Mouse (Mus musculus): ENCODE measurements around the gene Zranb1. TPM values are rescaled to one million over a fixed set of nuclear protein-coding genes. Genes with fewer than 3 reads are reported as not detected.

Gene Zranb1
- polyA plus RNA-seq, 1 experiment from 2014 or later = 20.3 TPM

DNA sequence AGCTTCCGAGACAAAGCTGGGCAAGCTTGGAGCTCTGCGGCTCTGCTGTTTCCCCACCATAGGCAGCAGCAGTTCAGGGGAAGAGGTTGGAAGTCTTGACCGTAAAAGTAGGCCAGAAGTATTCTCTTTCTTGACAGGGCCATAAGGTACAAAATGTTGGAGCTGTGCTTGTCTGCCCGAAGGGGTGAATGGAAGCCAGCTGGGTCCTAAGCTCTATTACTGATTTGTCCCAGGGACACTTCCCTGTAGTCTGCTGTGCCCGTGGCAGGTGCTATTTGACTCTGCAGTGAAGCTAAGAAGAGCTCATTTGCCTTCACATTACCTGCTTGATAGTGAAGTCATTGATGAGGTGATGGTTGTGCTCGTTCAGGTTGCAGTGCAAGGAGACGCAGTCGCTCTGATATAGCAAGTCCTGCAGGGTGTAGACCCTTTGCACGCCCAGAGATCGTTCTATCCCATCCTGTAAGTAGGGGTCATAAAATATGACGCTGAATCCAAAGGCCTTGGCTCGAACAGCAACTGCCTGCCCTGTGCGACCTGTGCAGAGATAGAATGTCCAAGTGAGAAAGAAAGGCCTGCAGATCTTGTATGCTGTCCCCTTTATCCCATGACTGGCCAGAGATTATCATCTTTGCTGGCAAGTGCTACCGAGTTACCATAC is 60.4 kb downstream of the Zranb1 start:
- no peak overlapping the region for H3K9ac ChIP-seq
- H3K4me1 ChIP-seq (replicated peaks) = peaks cover 5% of the 10 kb centered on the region; the same call in 1 of the 2 replicates
- no peak overlapping the region for H3K27ac ChIP-seq (replicated peaks)
- H3K27me3 ChIP-seq = no peaks in the 10 kb centered on the region
- peaks cover 37% of the 10 kb centered on the region for H3K36me3 ChIP-seq
- no peak overlapping the region for H3K4me3 ChIP-seq
- ATAC-seq (ENCODE audit: low FRiP score, low read depth) = no peak
- H3K9me3 ChIP-seq = no peaks in the 10 kb centered on the region
- H3K4me2 ChIP-seq = no peak overlapping the region
- 93% methylated on average over 14 of the region's 14 CpGs for WGBS

DNA sequence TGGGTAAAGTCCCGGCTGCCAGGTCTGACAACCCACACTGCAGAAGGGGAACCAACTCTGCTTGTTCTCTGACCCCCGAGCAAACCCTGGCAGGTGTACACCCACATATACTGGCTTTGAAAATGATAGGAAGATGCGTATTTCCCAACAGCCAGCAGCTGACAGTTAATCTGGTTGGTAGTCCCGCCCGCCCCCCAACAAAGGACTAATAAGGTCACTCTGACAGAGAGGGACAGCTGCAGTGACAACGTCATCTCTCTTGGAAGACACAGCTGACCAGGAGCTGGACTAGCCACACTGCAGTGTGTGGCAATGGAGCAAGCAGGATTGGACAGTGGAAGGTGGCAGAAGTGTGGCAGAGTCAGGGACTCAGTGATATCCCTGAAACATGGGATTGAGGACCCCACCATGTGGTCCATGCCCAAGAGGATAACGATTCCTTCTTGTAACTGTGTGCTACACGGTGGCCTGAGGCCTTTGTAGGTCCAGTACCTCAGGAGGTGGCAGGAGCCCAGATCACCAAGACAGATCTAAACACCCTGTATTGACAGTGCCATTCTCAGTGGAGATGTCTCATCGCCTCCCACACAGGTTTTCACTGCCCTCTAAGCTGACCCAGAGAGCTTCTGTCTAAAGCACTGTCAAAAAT is 62.1 kb downstream of the Zranb1 start:
- Histone ChIP-seq H3K4me1 (replicated peaks) (peaks cover 5% of the 10 kb centered on the region; the same call in 1 of the 2 replicates), H3K27me3 (no peaks in the 10 kb centered on the region), H3K4me3 (no peak overlapping the region), H3K4me2 (no peak overlapping the region), H3K9me3 (no peaks in the 10 kb centered on the region), H3K27ac (replicated peaks) (no peak overlapping the region), H3K36me3 (peaks cover 31% of the 10 kb centered on the region), H3K9ac (no peak overlapping the region)
- WGBS = 91% methylated on average over 9 of the region's 9 CpGs
- no peak for ATAC-seq (ENCODE audit: low FRiP score, low read depth)

- H3K27me3 ChIP-seq = no peaks in the 10 kb centered on the region
- H3K4me1 ChIP-seq (replicated peaks) = peaks cover 5% of the 10 kb centered on the region; the same call in 1 of the 2 replicates
- peaks cover 32% of the 10 kb centered on the region for H3K36me3 ChIP-seq
- ATAC-seq (ENCODE audit: low FRiP score, low read depth) = no peak
- H3K4me2 ChIP-seq = no peak overlapping the region
- 90% methylated on average over 8 of the region's 8 CpGs for WGBS
- no peak overlapping the region for H3K27ac ChIP-seq (replicated peaks)
- no peak overlapping the region for H3K4me3 ChIP-seq
- no peak overlapping the region for H3K9ac ChIP-seq
- no peaks in the 10 kb centered on the region for H3K9me3 ChIP-seq
Measured at GRCm38 (mm10) chr7:132994120-132994519, 63.2 kb downstream of the Zranb1 start.

- peaks cover 5% of the 10 kb centered on the region; the same call in 1 of the 2 replicates for H3K4me1 ChIP-seq (replicated peaks)
- H3K9ac ChIP-seq = no peak overlapping the region
- H3K4me3 ChIP-seq = no peak overlapping the region
- peaks cover 27% of the 10 kb centered on the region for H3K36me3 ChIP-seq
- no peaks in the 10 kb centered on the region for H3K27me3 ChIP-seq
- no peak overlapping the region for H3K4me2 ChIP-seq
- WGBS = 46% methylated on average over 6 of the region's 6 CpGs
- H3K9me3 ChIP-seq = no peaks in the 10 kb centered on the region
- ATAC-seq (ENCODE audit: low FRiP score, low read depth) = 0 out of 2 replicates have a peak, but pooled peaks have one; percentile 29
- H3K27ac ChIP-seq (replicated peaks) = 0 out of 2 replicates have a peak overlapping the region, but pooled peaks have one; percentile 9
Measured at GRCm38 (mm10) chr7:132994628-132995191, 63.8 kb downstream of the Zranb1 start.

GRCm38 (mm10) chr7:132996391-132996790 is 65.4 kb downstream of the Zranb1 start:
- H3K27ac ChIP-seq (replicated peaks) = no peak overlapping the region
- H3K36me3 ChIP-seq = peaks cover 12% of the 10 kb centered on the region; the same call in 1 of the 2 replicates
- H3K4me2 ChIP-seq = no peak overlapping the region
- H3K9me3 ChIP-seq = no peaks in the 10 kb centered on the region
- WGBS = 93% methylated on average over 5 of the region's 5 CpGs
- no peak for ATAC-seq (ENCODE audit: low FRiP score, low read depth)
- peaks cover 5% of the 10 kb centered on the region; the same call in 1 of the 2 replicates for H3K4me1 ChIP-seq (replicated peaks)
- no peaks in the 10 kb centered on the region for H3K27me3 ChIP-seq
- H3K4me3 ChIP-seq = no peak overlapping the region
- H3K9ac ChIP-seq = no peak overlapping the region

DNA sequence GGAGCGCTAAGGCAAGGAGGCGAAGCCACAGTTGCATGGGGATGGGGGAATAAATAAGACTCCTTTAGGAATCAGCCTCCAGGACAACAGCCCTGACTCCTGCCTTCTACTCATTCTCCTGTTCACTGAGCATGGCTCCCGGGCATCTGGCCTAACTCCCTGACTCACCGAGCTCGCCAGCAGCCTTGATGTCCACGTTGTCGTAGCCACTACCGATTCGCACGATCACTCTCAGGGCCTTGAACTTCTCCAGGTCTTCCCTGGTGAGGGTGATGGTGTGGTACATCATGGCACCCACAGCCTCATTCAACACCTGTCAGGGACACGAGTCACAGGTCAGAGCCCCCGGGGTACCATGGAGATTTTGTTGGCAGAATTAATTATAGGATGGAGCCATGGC is 67.7 kb downstream of the Zranb1 start:
- no peaks in the 10 kb centered on the region for H3K9me3 ChIP-seq
- H3K27ac ChIP-seq (replicated peaks) = no peak overlapping the region
- no peak overlapping the region for H3K9ac ChIP-seq
- H3K36me3 ChIP-seq = peaks cover 12% of the 10 kb centered on the region; the same call in 1 of the 2 replicates
- WGBS = 95% methylated on average over 12 of the region's 12 CpGs
- no peak overlapping the region for H3K4me2 ChIP-seq
- no peak overlapping the region for H3K4me3 ChIP-seq
- H3K27me3 ChIP-seq = no peaks in the 10 kb centered on the region
- H3K4me1 ChIP-seq (replicated peaks) = peaks cover 11% of the 10 kb centered on the region
- ATAC-seq (ENCODE audit: low FRiP score, low read depth) = no peak

DNA sequence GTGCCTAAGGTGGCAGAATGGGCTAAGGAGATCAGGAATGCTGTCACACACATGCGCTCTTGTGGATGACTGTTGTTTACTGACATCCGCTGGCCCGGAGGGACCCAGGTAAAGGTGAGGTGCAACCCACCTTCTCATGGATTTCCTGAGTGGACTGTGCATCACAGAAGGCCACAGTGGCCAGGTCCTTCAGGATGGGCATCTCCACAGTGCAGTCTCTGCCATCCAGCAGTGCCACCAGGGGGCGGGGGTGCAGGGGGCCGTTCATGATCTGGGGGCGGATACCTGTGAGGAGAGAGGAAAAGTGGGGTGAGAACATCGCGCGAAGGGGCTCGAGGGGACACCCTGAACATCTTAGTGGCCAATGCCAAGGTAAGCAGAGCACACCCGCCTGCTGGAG is 68.1 kb downstream of the Zranb1 start:
- no peaks in the 10 kb centered on the region for H3K27me3 ChIP-seq
- H3K4me2 ChIP-seq = no peak overlapping the region
- no peak for ATAC-seq (ENCODE audit: low FRiP score, low read depth)
- no peak overlapping the region for H3K27ac ChIP-seq (replicated peaks)
- 95% methylated on average over 11 of the region's 11 CpGs for WGBS
- H3K4me3 ChIP-seq = no peak overlapping the region
- H3K9me3 ChIP-seq = no peaks in the 10 kb centered on the region
- H3K4me1 ChIP-seq (replicated peaks) = peaks cover 13% of the 10 kb centered on the region
- H3K36me3 ChIP-seq = peaks cover 12% of the 10 kb centered on the region; the same call in 1 of the 2 replicates
- no peak overlapping the region for H3K9ac ChIP-seq

DNA sequence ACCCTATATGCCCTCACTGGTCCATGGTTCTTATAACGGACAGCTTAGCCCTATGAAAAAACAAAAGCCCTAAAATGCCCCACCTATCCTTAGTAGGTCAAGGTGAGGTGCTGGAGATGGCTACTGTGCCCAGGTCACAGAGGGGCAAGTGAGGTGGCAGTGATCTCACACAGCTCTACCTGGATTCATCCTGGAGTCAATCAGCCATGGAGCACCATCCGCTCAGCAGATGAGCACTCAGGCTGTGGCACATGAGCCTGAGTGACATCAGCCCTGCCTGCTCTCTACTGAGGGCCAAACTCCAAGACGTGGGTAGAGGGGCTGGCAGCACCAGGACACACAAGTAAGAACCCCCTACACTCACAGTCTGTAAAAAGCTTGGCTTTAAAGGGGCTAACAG is 70.4 kb downstream of the Zranb1 start:
- Histone ChIP-seq H3K9ac (no peak overlapping the region), H3K27ac (replicated peaks) (no peak overlapping the region), H3K4me1 (replicated peaks) (peaks cover 7% of the 10 kb centered on the region; the same call in 1 of the 2 replicates), H3K27me3 (no peaks in the 10 kb centered on the region), H3K4me2 (no peak overlapping the region), H3K9me3 (no peaks in the 10 kb centered on the region), H3K36me3 (peaks cover 12% of the 10 kb centered on the region; the same call in 1 of the 2 replicates), H3K4me3 (no peak overlapping the region)
- ATAC-seq (ENCODE audit: low FRiP score, low read depth) = no peak
- 93% methylated on average over 3 of the region's 3 CpGs for WGBS

GRCm38 (mm10) chr7:133002271-133002670 is 71.3 kb downstream of the Zranb1 start:
- ATAC-seq (ENCODE audit: low FRiP score, low read depth) = no peak
- no peak overlapping the region for H3K27ac ChIP-seq (replicated peaks)
- no peaks in the 10 kb centered on the region for H3K9me3 ChIP-seq
- no peak overlapping the region for H3K4me2 ChIP-seq
- no peaks in the 10 kb centered on the region for H3K27me3 ChIP-seq
- peaks cover 12% of the 10 kb centered on the region; the same call in 1 of the 2 replicates for H3K36me3 ChIP-seq
- H3K4me3 ChIP-seq = no peak overlapping the region
- 77% methylated on average over 6 of the region's 6 CpGs for WGBS
- no peak overlapping the region for H3K9ac ChIP-seq
- H3K4me1 ChIP-seq (replicated peaks) = peaks cover 9% of the 10 kb centered on the region; the same call in 1 of the 2 replicates

DNA sequence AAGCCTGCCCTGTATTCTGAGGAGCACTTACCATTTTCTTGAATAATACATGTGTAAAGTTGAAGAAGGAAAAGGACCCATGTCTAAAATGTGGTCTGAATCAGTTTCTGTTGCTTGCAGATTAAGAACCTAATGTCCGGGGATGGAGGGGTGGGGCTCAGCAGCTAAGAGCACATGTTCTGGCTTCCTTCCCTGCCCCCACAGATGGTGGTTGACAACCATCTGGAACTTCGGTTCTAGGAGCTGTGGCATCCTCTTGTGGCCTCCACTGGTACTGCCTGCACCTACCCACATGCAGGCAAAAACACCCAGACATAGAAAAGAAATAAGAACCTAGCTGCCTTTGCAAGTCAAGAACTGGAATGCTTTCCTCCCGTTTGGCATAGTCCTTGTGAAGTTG is 72.5 kb downstream of the Zranb1 start:
- H3K4me3 ChIP-seq = no peak overlapping the region
- WGBS = 29% methylated on average over 3 of the region's 3 CpGs

GRCm38 (mm10) chr7:133005772-133006171 is 74.8 kb downstream of the Zranb1 start:
- H3K4me2 ChIP-seq = no peak overlapping the region
- no peaks in the 10 kb centered on the region for H3K27me3 ChIP-seq
- no peaks in the 10 kb centered on the region for H3K36me3 ChIP-seq
- WGBS = 78% methylated on average over 7 of the region's 7 CpGs
- no peaks in the 10 kb centered on the region for H3K9me3 ChIP-seq
- ATAC-seq (ENCODE audit: low FRiP score, low read depth) = no peak
- no peak overlapping the region for H3K9ac ChIP-seq
- H3K4me3 ChIP-seq = no peak overlapping the region
- peaks cover 38% of the 10 kb centered on the region for H3K4me1 ChIP-seq (replicated peaks)
- H3K27ac ChIP-seq (replicated peaks) = no peak overlapping the region

More for the DNA sequence above, 72.5 kb downstream of the Zranb1 start:
- Histone ChIP-seq H3K9ac (no peak overlapping the region), H3K4me1 (replicated peaks) (peaks cover 20% of the 10 kb centered on the region), H3K9me3 (no peaks in the 10 kb centered on the region), H3K27me3 (no peaks in the 10 kb centered on the region), H3K36me3 (peaks cover 7% of the 10 kb centered on the region; the same call in 1 of the 2 replicates), H3K4me2 (no peak overlapping the region), H3K27ac (replicated peaks) (no peak overlapping the region)
- ATAC-seq (ENCODE audit: low FRiP score, low read depth) = no peak

DNA sequence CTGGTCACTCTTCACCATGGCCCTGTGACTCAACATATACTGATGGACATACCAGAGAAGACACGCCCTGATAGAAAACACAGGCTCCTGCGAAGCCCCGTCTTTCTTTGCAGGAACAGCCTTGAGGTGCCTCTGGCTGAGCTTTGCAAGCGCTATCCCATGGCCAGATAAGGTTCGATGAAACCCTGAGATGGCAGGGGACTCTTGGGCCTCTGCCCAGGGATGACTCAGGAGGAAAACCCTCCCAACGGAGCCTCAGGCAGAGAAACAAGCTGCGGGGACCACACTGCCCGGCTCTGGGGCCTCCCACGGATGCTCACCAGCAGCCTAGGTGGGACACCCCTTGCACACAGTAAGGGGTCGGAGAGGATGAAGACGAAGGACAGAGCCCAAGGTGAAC is 76.4 kb downstream of the Zranb1 start:
- ATAC-seq (ENCODE audit: low FRiP score, low read depth) = no peak
- H3K4me1 ChIP-seq (replicated peaks) = peaks cover 54% of the 10 kb centered on the region
- H3K27ac ChIP-seq (replicated peaks) = no peak overlapping the region
- no peaks in the 10 kb centered on the region for H3K27me3 ChIP-seq
- no peaks in the 10 kb centered on the region for H3K36me3 ChIP-seq
- no peak overlapping the region for H3K4me3 ChIP-seq
- no peak overlapping the region for H3K4me2 ChIP-seq
- no peak overlapping the region for H3K9ac ChIP-seq
- no peaks in the 10 kb centered on the region for H3K9me3 ChIP-seq
- 71% methylated on average over 11 of the region's 11 CpGs for WGBS

Measured in hindbrain, embryonic 15.5 days (tissue).